Mouse (Mus musculus): ENCODE results near the gene Yif1a. TPM values are rescaled to one million over a fixed set of nuclear protein-coding genes. Genes with fewer than 3 reads are reported as not detected.

Gene Yif1a
- polyA plus RNA-seq, 2 experiments, result 37.0 to 60.0 TPM

DNA sequence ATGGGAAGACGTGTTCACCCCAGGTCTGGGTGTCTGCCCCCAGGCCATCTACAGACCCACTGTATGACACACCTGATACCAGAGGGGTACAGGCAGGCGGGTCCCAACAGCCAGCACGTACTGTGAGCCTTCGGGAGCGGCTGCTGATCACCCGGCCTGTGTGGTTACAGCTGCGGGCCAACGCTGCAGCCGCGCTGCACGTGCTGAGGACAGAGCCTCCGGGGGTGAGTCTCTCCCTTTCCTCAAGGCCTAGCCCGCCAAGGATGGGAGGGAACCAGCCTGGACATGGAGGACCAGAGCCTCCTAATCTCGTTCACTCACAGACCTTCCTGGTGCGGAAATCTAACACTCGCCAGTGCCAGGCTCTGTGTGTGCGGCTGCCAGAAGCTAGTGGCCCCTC, 37.3 kb upstream of the Yif1a start:
- Histone ChIP-seq H3K9ac (replicated peaks) (no peak overlapping the region), H3K9me3 (ENCODE audit: control insufficient read depth, low read length) (no peaks in the 10 kb centered on the region), H3K4me1 (replicated peaks; ENCODE audit: control insufficient read depth in 2 of 2, insufficient read depth in 2 of 2, low read length in 1 of 2) (no peaks in the 10 kb centered on the region), H3K4me2 (ENCODE audit: low read depth) (peak overlapping the region; percentile 13; the same call in 1 of the 2 replicates), H3K4me3 (ENCODE audit: insufficient read depth in 1 of 2, low read depth in 2 of 2, low read length in 2 of 2) (no peak overlapping the region), H3K27ac (no peak overlapping the region), H3K27me3 (ENCODE audit: control insufficient read depth, insufficient read depth, low read length) (peaks cover 21% of the 10 kb centered on the region), H3K36me3 (replicated peaks; ENCODE audit: control insufficient read depth, insufficient read depth, low read depth) (no peaks in the 10 kb centered on the region)
- ATAC-seq (ENCODE audit: insufficient read depth), result no peak
- DNase-seq (ENCODE audit: low read depth in 3 of 3, low spot score in 3 of 3), result no peak
- TF ChIP-seq CTCF (IDR thresholded peaks at IDR 0.05; ENCODE audit: low read depth) (no peak), EP300 (IDR thresholded peaks at IDR 0.05; ENCODE audit: low read depth) (no peak)
- WGBS (ENCODE audit: insufficient replicate concordance), result 14% methylated on average over 17 of the region's 17 CpGs

- TF ChIP-seq CTCF (IDR thresholded peaks at IDR 0.05; ENCODE audit: low read depth), result no peak
- no peak for TF ChIP-seq EP300 (IDR thresholded peaks at IDR 0.05; ENCODE audit: low read depth)
- WGBS (ENCODE audit: insufficient replicate concordance), result 50% methylated on average over 3 of the region's 3 CpGs
- Histone ChIP-seq H3K36me3 (replicated peaks; ENCODE audit: control insufficient read depth, insufficient read depth, low read depth) (no peaks in the 10 kb centered on the region), H3K27me3 (ENCODE audit: control insufficient read depth, insufficient read depth, low read length) (peaks cover 21% of the 10 kb centered on the region), H3K27ac (no peak overlapping the region), H3K4me1 (replicated peaks; ENCODE audit: control insufficient read depth in 2 of 2, insufficient read depth in 2 of 2, low read length in 1 of 2) (no peaks in the 10 kb centered on the region; a peak in 1 of 4 replicates), H3K4me3 (ENCODE audit: insufficient read depth in 1 of 2, low read depth in 2 of 2, low read length in 2 of 2) (no peak overlapping the region), H3K4me2 (ENCODE audit: low read depth) (no peak overlapping the region), H3K9me3 (ENCODE audit: control insufficient read depth, low read length) (no peaks in the 10 kb centered on the region), H3K9ac (replicated peaks) (no peak overlapping the region)
- no peak for ATAC-seq (ENCODE audit: insufficient read depth)
- no peak for DNase-seq (ENCODE audit: low read depth in 3 of 3, low spot score in 3 of 3)
Measured at GRCm38 (mm10) chr19:5051515-5051914, 36.8 kb upstream of the Yif1a start.

- no peak for ATAC-seq (ENCODE audit: insufficient read depth)
- Histone ChIP-seq H3K27ac (no peak overlapping the region), H3K27me3 (ENCODE audit: control insufficient read depth, insufficient read depth, low read length) (peaks cover 21% of the 10 kb centered on the region), H3K9me3 (ENCODE audit: control insufficient read depth, low read length) (no peaks in the 10 kb centered on the region), H3K9ac (replicated peaks) (no peak overlapping the region), H3K4me1 (replicated peaks; ENCODE audit: control insufficient read depth in 2 of 2, insufficient read depth in 2 of 2, low read length in 1 of 2) (no peaks in the 10 kb centered on the region; a peak in 1 of 4 replicates), H3K36me3 (replicated peaks; ENCODE audit: control insufficient read depth, insufficient read depth, low read depth) (no peaks in the 10 kb centered on the region), H3K4me2 (ENCODE audit: low read depth) (no peak overlapping the region), H3K4me3 (ENCODE audit: insufficient read depth in 1 of 2, low read depth in 2 of 2, low read length in 2 of 2) (no peak overlapping the region)
- no peak for DNase-seq (ENCODE audit: low read depth in 3 of 3, low spot score in 3 of 3)
- TF ChIP-seq EP300 (IDR thresholded peaks at IDR 0.05; ENCODE audit: low read depth) (no peak), CTCF (IDR thresholded peaks at IDR 0.05; ENCODE audit: low read depth) (no peak)
- WGBS (ENCODE audit: insufficient replicate concordance), result 34% methylated on average over 25 of the region's 25 CpGs
Measured at GRCm38 (mm10) chr19:5052166-5052822, 36.0 kb upstream of the Yif1a start.

- TF ChIP-seq CTCF (IDR thresholded peaks at IDR 0.05; ENCODE audit: low read depth), result no peak
- no peak for TF ChIP-seq EP300 (IDR thresholded peaks at IDR 0.05; ENCODE audit: low read depth)
- DNase-seq (ENCODE audit: low read depth in 3 of 3, low spot score in 3 of 3), result no peak
- Histone ChIP-seq H3K27ac (no peak overlapping the region), H3K9me3 (ENCODE audit: control insufficient read depth, low read length) (no peaks in the 10 kb centered on the region), H3K36me3 (replicated peaks; ENCODE audit: control insufficient read depth, insufficient read depth, low read depth) (no peaks in the 10 kb centered on the region), H3K9ac (replicated peaks) (no peak overlapping the region), H3K4me3 (ENCODE audit: insufficient read depth in 1 of 2, low read depth in 2 of 2, low read length in 2 of 2) (no peak overlapping the region), H3K4me2 (ENCODE audit: low read depth) (no peak overlapping the region), H3K27me3 (ENCODE audit: control insufficient read depth, insufficient read depth, low read length) (peaks cover 21% of the 10 kb centered on the region), H3K4me1 (replicated peaks; ENCODE audit: control insufficient read depth in 2 of 2, insufficient read depth in 2 of 2, low read length in 1 of 2) (no peaks in the 10 kb centered on the region; a peak in 1 of 4 replicates)
- 72% methylated on average over 17 of the region's 17 CpGs for WGBS (ENCODE audit: insufficient replicate concordance)
- ATAC-seq (ENCODE audit: insufficient read depth), result no peak
Measured at GRCm38 (mm10) chr19:5052853-5053252, 35.5 kb upstream of the Yif1a start.

- Histone ChIP-seq H3K27ac (no peak overlapping the region), H3K4me1 (replicated peaks; ENCODE audit: control insufficient read depth in 2 of 2, insufficient read depth in 2 of 2, low read length in 1 of 2) (peaks cover 0 to 7% of the 10 kb centered on the region in 2 experiments; a peak in 3 of 4 replicates), H3K9me3 (ENCODE audit: control insufficient read depth, low read length) (no peaks in the 10 kb centered on the region), H3K27me3 (ENCODE audit: control insufficient read depth, insufficient read depth, low read length) (peaks cover 21% of the 10 kb centered on the region), H3K4me2 (ENCODE audit: low read depth) (no peak overlapping the region), H3K9ac (replicated peaks) (no peak overlapping the region), H3K4me3 (ENCODE audit: insufficient read depth in 1 of 2, low read depth in 2 of 2, low read length in 2 of 2) (no peak overlapping the region), H3K36me3 (replicated peaks; ENCODE audit: control insufficient read depth, insufficient read depth, low read depth) (no peaks in the 10 kb centered on the region)
- TF ChIP-seq CTCF (IDR thresholded peaks at IDR 0.05; ENCODE audit: low read depth) (peak; percentile 94), EP300 (IDR thresholded peaks at IDR 0.05; ENCODE audit: low read depth) (no peak)
- no peak for ATAC-seq (ENCODE audit: insufficient read depth)
- WGBS (ENCODE audit: insufficient replicate concordance), result 26% methylated on average over 9 of the region's 9 CpGs
- DNase-seq (ENCODE audit: low read depth in 3 of 3, low spot score in 3 of 3), result no peak
Measured at GRCm38 (mm10) chr19:5053909-5054308, 34.4 kb upstream of the Yif1a start.

All from liver, embryonic 14.5 days (tissue).